Mouse (Mus musculus) hindbrain, embryonic 16.5 days (tissue): ENCODE results near the gene Yy2. TPM values are rescaled to one million over a fixed set of nuclear protein-coding genes. Genes with fewer than 3 reads are reported as not detected.

Source experiments
- ATAC-seq: fragments of 200-750 bp; cut with Nextera tagmentation; 2 replicates; pipeline ENCODE4 v1.8.0; 2017; ENCODE audit warnings: moderate TSS enrichment, moderate library complexity
- H3K27ac ChIP-seq: fragments of 300-500 bp; sonication (generic); 2 replicates; pipeline ENCODE4 v1.5.1; 2014; ENCODE audit warnings: low read depth, mild to moderate bottlenecking, control low read depth, low read length, moderate library complexity
- H3K27me3 ChIP-seq: fragments of 300-500 bp; sonication (generic); replicated peaks from 2 replicates; pipeline ENCODE4 v1.6.1; 2014; ENCODE audit warnings: low read length; ENCODE audit not compliant: control insufficient read depth, insufficient read depth
- H3K36me3 ChIP-seq: fragments of 300-500 bp; sonication (generic); 2 replicates; pipeline ENCODE4 v1.6.1; 2014; ENCODE audit warnings: mild to moderate bottlenecking, low read length, moderate library complexity, mixed read lengths; ENCODE audit not compliant: control insufficient read depth, insufficient read depth
- H3K4me1 ChIP-seq: fragments of 300-500 bp; sonication (generic); 2 replicates; pipeline ENCODE4 v1.6.1; 2014; ENCODE audit warnings: low read depth, low read length; ENCODE audit not compliant: control insufficient read depth, insufficient read depth
- H3K4me2 ChIP-seq: fragments of 300-500 bp; sonication (generic); 2 replicates; pipeline ENCODE4 v1.6.1; 2014; ENCODE audit warnings: mild to moderate bottlenecking, low read length, control low read depth, moderate library complexity
- H3K4me3 ChIP-seq: fragments of 300-500 bp; sonication (generic); 2 replicates; pipeline ENCODE4 v1.5.1; 2014; ENCODE audit warnings: mild to moderate bottlenecking, low read length, control low read depth, moderate library complexity
- H3K9ac ChIP-seq: fragments of 300-500 bp; sonication (generic); 2 replicates; pipeline ENCODE4 v1.6.1; 2014; ENCODE audit warnings: low read depth, mild to moderate bottlenecking, control low read depth, low read length, moderate library complexity
- H3K9me3 ChIP-seq: fragments of 300-500 bp; sonication (generic); 2 replicates; pipeline ENCODE4 v1.6.1; 2014; ENCODE audit warnings: mild to moderate bottlenecking, low read length, moderate library complexity; ENCODE audit not compliant: control insufficient read depth
- WGBS: fragments of 180-500 bp; shearing (Covaris S2); extraction: QIAGEN DNeasy Blood & Tissue Kit; methylation state at CpG from one replicate; pipeline ENCODE4 v1.1.7; 2014; 5-methylcytosine and 5-hydroxymethylcytosine counted together
- polyA plus RNA-seq: library from polyadenylated mRNA; unstranded; fragments of >200 nt; fragmentation: Nextera tagmentation; extraction: Ambion mirVana; gene quantifications from 2 replicates; pipeline ENCODE4 v1.2.1, GENCODE M21; 2015

The Yy2 gene
- 1.1 and 1.5 TPM in 2 replicates for polyA plus RNA-seq

DNA sequence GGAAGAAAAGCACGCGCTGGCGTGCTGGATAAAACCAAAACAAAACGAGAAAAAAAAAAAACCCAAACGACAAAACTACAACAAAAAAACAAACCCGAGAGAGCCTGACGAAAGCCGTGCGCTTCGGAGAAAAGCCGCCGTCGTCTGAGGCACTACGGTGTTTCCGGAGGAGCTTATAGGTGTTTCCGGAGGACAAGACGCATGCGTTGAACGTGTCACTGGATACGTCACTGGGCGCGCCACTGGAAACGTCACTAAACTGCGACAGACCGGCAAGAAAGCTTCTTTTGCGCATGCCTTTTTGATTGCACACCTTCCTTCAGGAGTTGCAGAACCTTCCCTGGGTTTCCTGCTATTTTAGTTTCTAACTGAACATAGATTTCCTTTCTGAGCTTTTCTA lies at the start of gene Yy2:
Gene Yy2 (minus strand): TSS at position 146 of the 400 bp plus-strand sequence.
- no peak within 1 kb of the TSS for H3K4me2 ChIP-seq
- ATAC-seq: no peak
- H3K27ac ChIP-seq: no peak within 1 kb of the TSS
- 88% methylated on average over 26 of the region's 26 CpGs for WGBS
- no peaks in the 10 kb centered on the region for H3K9me3 ChIP-seq
- H3K4me3 ChIP-seq: no peak within 1 kb of the TSS
- H3K4me1 ChIP-seq: no peaks in the 10 kb centered on the region
- H3K9ac ChIP-seq: no peak within 1 kb of the TSS
- no peaks in the 10 kb centered on the region for H3K27me3 ChIP-seq
- H3K36me3 ChIP-seq: no peaks in the 10 kb centered on the region; the same call in 1 of the 2 replicates

DNA sequence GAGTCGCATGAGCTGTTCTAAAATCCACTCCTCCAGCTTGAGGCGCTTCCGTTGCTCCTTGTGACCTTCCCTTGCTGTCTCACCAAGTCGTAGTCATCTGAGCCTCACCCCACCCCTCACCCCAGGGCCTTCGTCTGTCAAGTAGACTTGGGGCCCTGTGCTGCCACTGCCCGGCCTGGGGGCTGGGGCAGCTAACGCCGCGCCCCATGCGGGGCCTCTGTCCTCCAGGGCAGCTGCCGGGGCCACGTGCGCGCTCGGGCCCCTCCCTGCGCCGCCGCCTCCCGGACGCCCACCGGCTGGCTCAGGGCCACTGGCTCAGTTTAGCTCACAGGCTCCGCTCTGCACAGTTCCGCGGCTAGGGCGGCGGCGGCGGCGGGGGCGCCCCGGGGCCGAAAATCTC lies 44.1 kb upstream of the Yy2 start:
- H3K36me3 ChIP-seq: no peaks in the 10 kb centered on the region
- 17% methylated on average over 26 of the region's 32 CpGs for WGBS
- H3K9me3 ChIP-seq: no peaks in the 10 kb centered on the region
- H3K4me3 ChIP-seq: no peak overlapping the region
- H3K27me3 ChIP-seq: no peaks in the 10 kb centered on the region
- no peak overlapping the region for H3K27ac ChIP-seq
- no peaks in the 10 kb centered on the region for H3K4me1 ChIP-seq
- ATAC-seq: no peak
- no peak overlapping the region for H3K9ac ChIP-seq
- peak overlapping the region; percentile 39 for H3K4me2 ChIP-seq

DNA sequence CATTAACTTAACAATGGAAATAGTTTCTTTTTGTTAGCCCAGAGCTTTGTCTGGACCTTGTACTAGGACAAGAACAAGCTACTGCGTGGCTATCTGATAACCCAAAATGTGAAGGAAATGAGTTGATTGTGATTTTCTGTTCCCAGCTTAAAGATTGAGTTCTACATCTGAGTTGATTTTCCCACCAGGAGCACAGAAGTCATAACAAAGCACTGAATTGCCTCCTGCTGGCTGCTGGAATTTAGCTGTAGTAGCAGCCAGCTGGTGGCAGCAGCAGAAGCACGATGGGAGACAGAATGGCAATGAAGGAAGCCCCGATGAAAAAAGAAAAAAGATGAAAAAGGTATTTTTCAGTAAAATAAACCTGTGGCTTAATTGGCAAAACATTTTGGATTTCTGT lies 32.7 kb upstream of the Yy2 start:
- no peak for ATAC-seq
- H3K4me2 ChIP-seq: no peak overlapping the region

DNA sequence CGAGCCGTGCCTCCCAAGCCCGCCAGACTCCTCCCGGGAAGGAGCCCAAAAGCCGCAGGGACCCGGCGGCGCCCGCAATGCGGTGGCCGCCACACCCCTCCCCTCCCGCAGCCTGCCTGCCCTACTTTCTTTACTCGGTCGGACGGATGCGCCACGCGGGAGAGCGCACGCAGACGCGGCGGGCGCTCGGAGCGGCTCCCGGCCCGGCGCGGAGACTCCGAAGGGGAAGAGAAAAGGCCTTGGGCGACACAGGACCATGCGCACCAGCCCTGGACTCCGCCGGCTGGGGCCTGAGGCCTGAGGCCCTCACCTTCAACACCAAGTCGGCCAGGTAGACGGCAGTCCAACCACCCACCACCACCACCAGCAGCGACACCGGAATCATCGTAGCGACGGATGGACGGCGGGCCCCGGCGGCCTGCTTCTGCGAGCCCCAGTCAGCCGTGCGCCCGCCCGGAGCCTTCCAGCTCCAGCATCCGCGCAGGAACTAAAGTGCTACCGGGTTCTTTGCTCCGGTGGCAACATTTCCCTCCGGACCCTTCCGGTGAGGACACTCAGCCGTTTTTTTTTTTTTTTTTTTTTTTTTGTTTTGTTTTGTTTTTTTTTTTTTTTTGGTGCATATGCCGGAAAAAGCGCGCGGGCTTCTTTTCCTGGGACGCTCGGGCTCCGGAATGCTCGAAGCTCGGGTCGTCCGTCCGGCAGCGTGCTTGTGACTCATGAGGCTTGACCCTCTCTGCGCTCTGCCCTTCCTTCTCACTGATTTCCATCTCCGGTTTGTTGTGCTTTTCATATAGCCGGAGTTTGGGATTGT lies 29.6 kb upstream of the Yy2 start, which contains the start of gene Mbtps2:
Gene Mbtps2 (minus strand): TSS at position 530 of the 811 bp plus-strand sequence.
- Histone ChIP-seq H3K4me2 (peak within 1 kb of the TSS; percentile 56), H3K9ac (peak within 1 kb of the TSS; percentile 70), H3K27ac (peak within 1 kb of the TSS; percentile 86), H3K4me3 (peak within 1 kb of the TSS; percentile 57), H3K27me3 (no peaks in the 10 kb centered on the region), H3K36me3 (no peaks in the 10 kb centered on the region), H3K9me3 (no peaks in the 10 kb centered on the region), H3K4me1 (peaks cover 5% of the 10 kb centered on the region; the same call in 1 of the 2 replicates)
- ATAC-seq: peak; percentile 89
- WGBS: 13% methylated on average over 45 of the region's 74 CpGs

More for the DNA sequence above, 32.7 kb upstream of the Yy2 start:
- no peaks in the 10 kb centered on the region for H3K36me3 ChIP-seq
- H3K4me3 ChIP-seq: no peak overlapping the region
- H3K4me1 ChIP-seq: peaks cover 5% of the 10 kb centered on the region; the same call in 1 of the 2 replicates
- no peaks in the 10 kb centered on the region for H3K9me3 ChIP-seq
- H3K9ac ChIP-seq: no peak overlapping the region
- no peaks in the 10 kb centered on the region for H3K27me3 ChIP-seq
- no peak overlapping the region for H3K27ac ChIP-seq
- WGBS: 14% methylated on average over 3 of the region's 3 CpGs

- Histone ChIP-seq H3K27me3 (no peaks in the 10 kb centered on the region), H3K9ac (peak overlapping the region; percentile 70), H3K36me3 (no peaks in the 10 kb centered on the region), H3K9me3 (no peaks in the 10 kb centered on the region), H3K4me1 (peaks cover 5% of the 10 kb centered on the region; the same call in 1 of the 2 replicates), H3K4me3 (peak overlapping the region; percentile 57), H3K4me2 (peak overlapping the region; percentile 56), H3K27ac (peak overlapping the region; percentile 86)
- ATAC-seq: peak; percentile 32
- 22% methylated on average over 17 of the region's 17 CpGs for WGBS
Measured at GRCm38 (mm10) chrX:157597585-157598185, 28.9 kb upstream of the Yy2 start.

DNA sequence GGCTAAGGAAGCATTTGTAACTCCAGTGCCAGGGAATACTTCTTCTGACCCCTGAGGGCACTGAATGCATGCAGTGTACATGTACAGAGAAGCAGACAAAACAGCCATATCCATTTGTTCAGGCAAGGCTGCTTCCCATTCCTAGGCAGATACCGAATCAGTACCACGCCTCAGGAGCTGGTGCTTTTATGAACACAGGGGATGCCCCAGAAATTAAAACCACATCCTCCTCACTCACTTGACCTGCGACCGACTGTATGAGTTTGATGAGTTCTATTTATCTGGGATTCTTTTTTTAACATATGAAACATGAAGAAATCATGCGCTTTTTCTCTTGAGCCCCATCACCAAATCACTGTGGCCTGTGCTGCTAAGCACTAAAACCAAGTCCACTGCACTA lies 28.0 kb upstream of the Yy2 start:
- Histone ChIP-seq H3K36me3 (no peaks in the 10 kb centered on the region), H3K27me3 (no peaks in the 10 kb centered on the region), H3K9me3 (no peaks in the 10 kb centered on the region), H3K4me3 (no peak overlapping the region), H3K9ac (no peak overlapping the region), H3K4me2 (peak overlapping the region; percentile 56), H3K27ac (no peak overlapping the region), H3K4me1 (peaks cover 5% of the 10 kb centered on the region; the same call in 1 of the 2 replicates)
- 87% methylated on average over 5 of the region's 5 CpGs for WGBS
- ATAC-seq: no peak

DNA sequence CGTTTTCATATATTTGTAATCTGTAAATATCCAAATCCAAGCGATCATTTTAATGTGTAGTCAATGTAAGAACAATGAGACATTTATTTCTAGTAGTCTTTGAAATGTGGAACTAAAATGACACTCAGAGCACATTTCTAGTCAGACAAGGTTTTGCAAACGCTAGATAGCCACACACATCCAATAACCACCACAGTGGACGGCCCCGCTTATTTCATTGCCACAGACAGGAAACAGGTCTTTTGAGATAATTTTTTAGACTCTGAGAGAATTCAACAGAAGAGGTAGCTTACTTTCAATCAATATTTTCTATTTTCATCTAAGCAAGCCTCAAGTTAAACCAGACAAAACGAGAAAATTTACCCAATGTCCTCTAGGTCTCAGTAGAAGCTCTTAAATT lies 27.1 kb upstream of the Yy2 start:
- no peak overlapping the region for H3K4me2 ChIP-seq
- no peaks in the 10 kb centered on the region for H3K27me3 ChIP-seq
- H3K9ac ChIP-seq: no peak overlapping the region
- ATAC-seq: no peak
- no peak overlapping the region for H3K4me3 ChIP-seq
- no peaks in the 10 kb centered on the region for H3K9me3 ChIP-seq
- H3K36me3 ChIP-seq: no peaks in the 10 kb centered on the region
- peaks cover 5% of the 10 kb centered on the region; the same call in 1 of the 2 replicates for H3K4me1 ChIP-seq
- WGBS: 87% methylated on average over 6 of the region's 6 CpGs
- H3K27ac ChIP-seq: no peak overlapping the region

DNA sequence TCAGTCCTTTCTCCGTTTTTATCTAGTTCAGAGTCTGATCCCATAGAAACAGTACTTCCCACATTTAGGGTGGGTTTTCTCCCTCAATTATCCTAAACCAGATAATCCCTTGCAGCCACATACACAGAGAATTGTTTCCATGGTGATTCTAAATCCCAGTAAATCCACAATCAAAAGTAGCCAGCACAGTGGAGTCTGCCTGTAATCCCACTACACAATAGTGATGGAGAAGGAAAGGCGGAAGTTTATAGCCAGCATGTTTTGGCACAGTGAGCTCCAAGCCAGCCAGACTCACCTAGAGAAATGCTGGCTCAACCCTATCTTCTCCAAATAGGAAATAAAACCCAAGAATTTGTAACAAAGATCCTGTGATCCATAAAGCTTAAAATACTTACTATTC lies 25.8 kb upstream of the Yy2 start:
- ATAC-seq: no peak
- WGBS: 56% methylated on average over 2 of the region's 2 CpGs
- Histone ChIP-seq H3K9me3 (no peaks in the 10 kb centered on the region), H3K27me3 (no peaks in the 10 kb centered on the region), H3K9ac (no peak overlapping the region), H3K36me3 (no peaks in the 10 kb centered on the region), H3K27ac (no peak overlapping the region), H3K4me1 (peaks cover 5% of the 10 kb centered on the region; the same call in 1 of the 2 replicates), H3K4me2 (no peak overlapping the region), H3K4me3 (no peak overlapping the region)

- H3K27ac ChIP-seq: no peak overlapping the region
- peak; percentile 45; the same call in 1 of the 2 replicates for ATAC-seq
Measured at GRCm38 (mm10) chrX:157587001-157587400, 18.2 kb upstream of the Yy2 start.

More at GRCm38 (mm10) chrX:157587001-157587400, 18.2 kb upstream of the Yy2 start:
- no peaks in the 10 kb centered on the region for H3K9me3 ChIP-seq
- no peaks in the 10 kb centered on the region for H3K27me3 ChIP-seq
- no peaks in the 10 kb centered on the region for H3K4me1 ChIP-seq
- H3K4me3 ChIP-seq: no peak overlapping the region
- no peak overlapping the region for H3K9ac ChIP-seq
- H3K4me2 ChIP-seq: no peak overlapping the region
- H3K36me3 ChIP-seq: no peaks in the 10 kb centered on the region
- 52% methylated on average over 5 of the region's 5 CpGs for WGBS
